In the genomic region with DNA sequence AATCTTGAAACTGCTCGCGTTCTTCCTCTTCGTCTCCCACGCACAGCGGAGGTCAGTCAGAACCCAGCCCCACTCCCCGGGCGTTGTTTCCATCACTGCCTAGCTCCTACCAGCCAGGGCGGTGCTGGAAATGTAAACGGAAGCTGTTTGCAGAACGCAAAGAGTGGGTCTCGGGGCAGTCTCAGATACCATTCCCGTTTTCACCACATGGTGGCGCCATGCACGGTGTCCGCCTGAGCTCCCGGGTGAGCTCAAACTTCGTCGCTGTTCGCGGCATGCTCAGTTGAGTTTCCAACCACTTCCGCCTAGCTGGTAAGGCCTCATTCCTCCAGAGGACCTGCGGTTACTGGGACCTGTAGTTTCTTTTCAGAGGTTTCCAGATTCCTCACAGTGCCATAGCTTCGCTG, we compare ENCODE assay signal across 8 mouse cellular contexts. TPM values are rescaled to one million over a fixed set of nuclear protein-coding genes. Genes with fewer than 3 reads are reported as not detected.
A peak's percentile ranks its signal among the peaks of the same experiment; 100 is the strongest.
DNase-seq lines count a peak whose midpoint lies in the region; ATAC-seq lines count a peak whose summit lies in the region.

No protein-coding gene starts in this region.

- 1% methylated on average over 23 of the region's 23 CpGs for WGBS in hindbrain, embryonic 12.5 days

- H3K27me3 ChIP-seq in hindbrain, embryonic 12.5 days, result peaks cover 91% of the 10 kb centered on the region

- peaks cover 17% of the 10 kb centered on the region for H3K4me1 ChIP-seq in hindbrain, embryonic 12.5 days

- H3K27ac ChIP-seq in hindbrain, embryonic 12.5 days, result no peak overlapping the region

- H3K9me3 ChIP-seq in hindbrain, embryonic 12.5 days (replicated peaks), result no peaks in the 10 kb centered on the region

- peak overlapping the region; percentile 39 for H3K4me2 ChIP-seq in hindbrain, embryonic 12.5 days (replicated peaks)

- peak; percentile 64; the same call in 1 of the 2 replicates for ATAC-seq in frontal cortex, adult (ENCODE audit: low TSS enrichment)
- ATAC-seq in hindbrain, embryonic 12.5 days (ENCODE audit: low FRiP score), result no peak

- peak; percentile 92 for DNase-seq in MEL-GATA-1-ER (ENCODE audit: extremely low read depth, low read depth)
- DNase-seq in cerebellum, adult 8-10 months, result peak; percentile 66
- peak; percentile 62 for DNase-seq in left cerebral cortex, adult 11 months (ENCODE audit: low spot score)
- DNase-seq in lung, postnatal 4 days, result peak; percentile 89 to 94
- DNase-seq in right cerebral cortex, postnatal 10 days (ENCODE audit: low spot score in 2 of 2), result peak; percentile 76 to 86
- DNase-seq in urinary bladder, postnatal 14 days (ENCODE audit: low spot score), result peak; percentile 93

- H3K36me3 ChIP-seq in hindbrain, embryonic 12.5 days, result no peaks in the 10 kb centered on the region

- H3K9ac ChIP-seq in hindbrain, embryonic 12.5 days, result no peak overlapping the region

- H3K4me3 ChIP-seq in hindbrain, embryonic 12.5 days, result peak overlapping the region; percentile 22; the same call in 1 of the 2 replicates

RNA-seq across cellular contexts. Expression of gene Espn, which starts 1.6 kb away (rescaled TPM):
- 0.82 and 2.3 TPM in 2 replicates for polyA plus RNA-seq in hindbrain, embryonic 12.5 days (2016; fragmentation: Nextera tagmentation; extraction: Ambion mirVana)

RNA-seq across cellular contexts. Expression of gene Hes2, which starts 4.9 kb away (rescaled TPM):
- 2.4 and 2.9 TPM in 2 replicates for polyA plus RNA-seq in hindbrain, embryonic 12.5 days (2016; fragmentation: Nextera tagmentation; extraction: Ambion mirVana)

RNA-seq across cellular contexts. Expression of gene Acot7, which starts 24.2 kb away (rescaled TPM):
- polyA plus RNA-seq in hindbrain, embryonic 12.5 days (2016; fragmentation: Nextera tagmentation; extraction: Ambion mirVana), result 128 and 132 TPM in 2 replicates

RNA-seq across cellular contexts. Expression of gene Tnfrsf25, which starts 38.0 kb away (rescaled TPM):
- 0.59 and 0.74 TPM in 2 replicates for polyA plus RNA-seq in hindbrain, embryonic 12.5 days (2016; fragmentation: Nextera tagmentation; extraction: Ambion mirVana)
